Mouse (Mus musculus): ENCODE measurements around the gene Zfp827. TPM values are rescaled to one million over a fixed set of nuclear protein-coding genes. Genes with fewer than 3 reads are reported as not detected.
A peak's percentile ranks its signal among the peaks of the same experiment; 100 is the strongest.

Zfp827 gene
- 11.7 and 13.1 TPM in 2 replicates for polyA plus RNA-seq (2014; fragmentation: Nextera tagmentation; extraction: Ambion mirVana)

- Histone ChIP-seq H3K4me1 (replicated peaks; ENCODE audit: control insufficient read depth, insufficient read depth, low read length) (peaks cover 5% of the 10 kb centered on the region; the same call in 1 of the 2 replicates), H3K27ac (ENCODE audit: low read depth, low read length) (peak within 1 kb of the TSS; percentile 99), H3K9ac (ENCODE audit: low read length) (peak within 1 kb of the TSS; percentile 98), H3K4me2 (ENCODE audit: low read depth, low read length, severe bottlenecking) (peak within 1 kb of the TSS; percentile 79), H3K9me3 (ENCODE audit: control insufficient read depth, low read length) (no peaks in the 10 kb centered on the region), H3K27me3 (ENCODE audit: control insufficient read depth, insufficient read depth, low read length) (no peaks in the 10 kb centered on the region), H3K36me3 (ENCODE audit: control insufficient read depth, insufficient read depth, low read length) (no peaks in the 10 kb centered on the region), H3K4me3 (ENCODE audit: low read depth, low read length) (peak within 1 kb of the TSS; percentile 81)
- 1% methylated on average over 32 of the region's 32 CpGs for WGBS
- DNase-seq (ENCODE audit: low spot score), result peak; percentile 93
- peak; percentile 69 for ATAC-seq (replicated peaks; ENCODE audit: low FRiP score)
Observed at GRCm38 (mm10) chr8:79027977-79028487, at the start of gene Zfp827. Gene Zfp827 (plus strand): TSS chr8:79028437.

- Histone ChIP-seq H3K9me3 (ENCODE audit: control insufficient read depth, low read length) (no peaks in the 10 kb centered on the region), H3K9ac (ENCODE audit: low read length) (no peak overlapping the region)
Observed at GRCm38 (mm10) chr8:79004341-79004740, 23.9 kb upstream of the Zfp827 start.

GRCm38 (mm10) chr8:79015061-79015460 is 13.2 kb upstream of the Zfp827 start:
- no peaks in the 10 kb centered on the region for H3K27me3 ChIP-seq (ENCODE audit: control insufficient read depth, insufficient read depth, low read length)
- no peaks in the 10 kb centered on the region for H3K9me3 ChIP-seq (ENCODE audit: control insufficient read depth, low read length)
- ATAC-seq (replicated peaks; ENCODE audit: low FRiP score) (no peak), DNase-seq (ENCODE audit: low spot score) (no peak)
- no peak overlapping the region for H3K9ac ChIP-seq (ENCODE audit: low read length)
- no peak overlapping the region for H3K4me3 ChIP-seq (ENCODE audit: low read depth, low read length)
- WGBS, result 81% methylated on average over 5 of the region's 5 CpGs
- H3K4me2 ChIP-seq (ENCODE audit: low read depth, low read length, severe bottlenecking), result no peak overlapping the region
- H3K27ac ChIP-seq (ENCODE audit: low read depth, low read length), result no peak overlapping the region
- H3K36me3 ChIP-seq (ENCODE audit: control insufficient read depth, insufficient read depth, low read length), result no peaks in the 10 kb centered on the region
- H3K4me1 ChIP-seq (replicated peaks; ENCODE audit: control insufficient read depth, insufficient read depth, low read length), result no peaks in the 10 kb centered on the region

More at GRCm38 (mm10) chr8:79004341-79004740, 23.9 kb upstream of the Zfp827 start:
- no peak overlapping the region for H3K4me2 ChIP-seq (ENCODE audit: low read depth, low read length, severe bottlenecking)
- no peak overlapping the region for H3K27ac ChIP-seq (ENCODE audit: low read depth, low read length)
- no peaks in the 10 kb centered on the region for H3K27me3 ChIP-seq (ENCODE audit: control insufficient read depth, insufficient read depth, low read length)
- H3K4me1 ChIP-seq (replicated peaks; ENCODE audit: control insufficient read depth, insufficient read depth, low read length), result no peaks in the 10 kb centered on the region
- DNase-seq (ENCODE audit: low spot score) (no peak), ATAC-seq (replicated peaks; ENCODE audit: low FRiP score) (no peak)
- H3K4me3 ChIP-seq (ENCODE audit: low read depth, low read length), result no peak overlapping the region
- H3K36me3 ChIP-seq (ENCODE audit: control insufficient read depth, insufficient read depth, low read length), result no peaks in the 10 kb centered on the region

GRCm38 (mm10) chr8:79016076-79016475 is 12.2 kb upstream of the Zfp827 start:
- H3K27me3 ChIP-seq (ENCODE audit: control insufficient read depth, insufficient read depth, low read length), result no peaks in the 10 kb centered on the region
- H3K27ac ChIP-seq (ENCODE audit: low read depth, low read length), result no peak overlapping the region
- no peak overlapping the region for H3K4me3 ChIP-seq (ENCODE audit: low read depth, low read length)
- no peak overlapping the region for H3K4me2 ChIP-seq (ENCODE audit: low read depth, low read length, severe bottlenecking)
- H3K9ac ChIP-seq (ENCODE audit: low read length), result no peak overlapping the region
- no peaks in the 10 kb centered on the region for H3K36me3 ChIP-seq (ENCODE audit: control insufficient read depth, insufficient read depth, low read length)
- H3K9me3 ChIP-seq (ENCODE audit: control insufficient read depth, low read length), result no peaks in the 10 kb centered on the region
- DNase-seq (ENCODE audit: low spot score), result no peak
- 86% methylated on average over 4 of the region's 4 CpGs for WGBS
- no peaks in the 10 kb centered on the region for H3K4me1 ChIP-seq (replicated peaks; ENCODE audit: control insufficient read depth, insufficient read depth, low read length)
- ATAC-seq (replicated peaks; ENCODE audit: low FRiP score), result no peak

GRCm38 (mm10) chr8:79016583-79016982 is 11.7 kb upstream of the Zfp827 start:
- ATAC-seq (replicated peaks; ENCODE audit: low FRiP score) (no peak), DNase-seq (ENCODE audit: low spot score) (no peak)
- Histone ChIP-seq H3K4me3 (ENCODE audit: low read depth, low read length) (no peak overlapping the region), H3K4me2 (ENCODE audit: low read depth, low read length, severe bottlenecking) (no peak overlapping the region), H3K9ac (ENCODE audit: low read length) (no peak overlapping the region), H3K27ac (ENCODE audit: low read depth, low read length) (no peak overlapping the region), H3K27me3 (ENCODE audit: control insufficient read depth, insufficient read depth, low read length) (no peaks in the 10 kb centered on the region), H3K36me3 (ENCODE audit: control insufficient read depth, insufficient read depth, low read length) (no peaks in the 10 kb centered on the region), H3K4me1 (replicated peaks; ENCODE audit: control insufficient read depth, insufficient read depth, low read length) (no peaks in the 10 kb centered on the region), H3K9me3 (ENCODE audit: control insufficient read depth, low read length) (no peaks in the 10 kb centered on the region)
- 64% methylated on average over 6 of the region's 6 CpGs for WGBS

GRCm38 (mm10) chr8:79023922-79024321 is 4.3 kb upstream of the Zfp827 start:
- no peaks in the 10 kb centered on the region for H3K36me3 ChIP-seq (ENCODE audit: control insufficient read depth, insufficient read depth, low read length)
- no peak overlapping the region for H3K27ac ChIP-seq (ENCODE audit: low read depth, low read length)
- H3K4me1 ChIP-seq (replicated peaks; ENCODE audit: control insufficient read depth, insufficient read depth, low read length), result no peaks in the 10 kb centered on the region
- no peak overlapping the region for H3K4me2 ChIP-seq (ENCODE audit: low read depth, low read length, severe bottlenecking)
- no peaks in the 10 kb centered on the region for H3K9me3 ChIP-seq (ENCODE audit: control insufficient read depth, low read length)
- H3K27me3 ChIP-seq (ENCODE audit: control insufficient read depth, insufficient read depth, low read length), result no peaks in the 10 kb centered on the region
- H3K4me3 ChIP-seq (ENCODE audit: low read depth, low read length), result no peak overlapping the region
- no peak overlapping the region for H3K9ac ChIP-seq (ENCODE audit: low read length)
- DNase-seq (ENCODE audit: low spot score) (no peak), ATAC-seq (replicated peaks; ENCODE audit: low FRiP score) (no peak)
- 91% methylated on average over 1 of the region's 1 CpGs for WGBS

- H3K27me3 ChIP-seq (ENCODE audit: control insufficient read depth, insufficient read depth, low read length), result no peaks in the 10 kb centered on the region
- WGBS, result 24% methylated on average over 3 of the region's 3 CpGs
- peak overlapping the region; percentile 79 for H3K4me2 ChIP-seq (ENCODE audit: low read depth, low read length, severe bottlenecking)
- H3K27ac ChIP-seq (ENCODE audit: low read depth, low read length), result no peak overlapping the region
- H3K4me1 ChIP-seq (replicated peaks; ENCODE audit: control insufficient read depth, insufficient read depth, low read length), result peaks cover 3% of the 10 kb centered on the region; the same call in 1 of the 2 replicates
- ATAC-seq (replicated peaks; ENCODE audit: low FRiP score), result no peak
- DNase-seq (ENCODE audit: low spot score), result peak; percentile 54
- peak overlapping the region; percentile 98 for H3K9ac ChIP-seq (ENCODE audit: low read length)
- H3K4me3 ChIP-seq (ENCODE audit: low read depth, low read length), result peak overlapping the region; percentile 81
- no peaks in the 10 kb centered on the region for H3K9me3 ChIP-seq (ENCODE audit: control insufficient read depth, low read length)
- H3K36me3 ChIP-seq (ENCODE audit: control insufficient read depth, insufficient read depth, low read length), result no peaks in the 10 kb centered on the region
Observed at GRCm38 (mm10) chr8:79027319-79027718, 918 bp upstream of the Zfp827 start.

- H3K9ac ChIP-seq (ENCODE audit: low read length), result peak overlapping the region; percentile 98
- no peaks in the 10 kb centered on the region for H3K27me3 ChIP-seq (ENCODE audit: control insufficient read depth, insufficient read depth, low read length)
- under 1% methylated on average over 55 of the region's 56 CpGs for WGBS
- ATAC-seq (replicated peaks; ENCODE audit: low FRiP score), result peak; percentile 24
- peak overlapping the region; percentile 81 for H3K4me3 ChIP-seq (ENCODE audit: low read depth, low read length)
- H3K27ac ChIP-seq (ENCODE audit: low read depth, low read length), result peak overlapping the region; percentile 99
- peak; percentile 86 for DNase-seq (ENCODE audit: low spot score)
- peaks cover 11% of the 10 kb centered on the region; the same call in 1 of the 2 replicates for H3K4me1 ChIP-seq (replicated peaks; ENCODE audit: control insufficient read depth, insufficient read depth, low read length)
- no peaks in the 10 kb centered on the region for H3K36me3 ChIP-seq (ENCODE audit: control insufficient read depth, insufficient read depth, low read length)
- H3K9me3 ChIP-seq (ENCODE audit: control insufficient read depth, low read length), result no peaks in the 10 kb centered on the region
- peak overlapping the region; percentile 79 for H3K4me2 ChIP-seq (ENCODE audit: low read depth, low read length, severe bottlenecking)
Observed at GRCm38 (mm10) chr8:79028541-79029395, 531 bp downstream of the Zfp827 start.

All from forebrain, embryonic 11.5 days (tissue).